Mouse (Mus musculus): ENCODE measurements around the gene Plau. TPM values are rescaled to one million over a fixed set of nuclear protein-coding genes. Genes with fewer than 3 reads are reported as not detected.

The Plau gene
- polyA plus RNA-seq, 1 experiment from 2014 or later: 0.47 TPM

- H3K27me3 ChIP-seq (replicated peaks; ENCODE audit: control insufficient read depth, insufficient read depth, low read length): no peaks in the 10 kb centered on the region
- no peak overlapping the region for H3K4me3 ChIP-seq (ENCODE audit: low read depth, low read length)
- DNase-seq (ENCODE audit: low spot score) (no peak), ATAC-seq (no peak)
- H3K4me2 ChIP-seq (ENCODE audit: low read length): no peak overlapping the region
- no peaks in the 10 kb centered on the region for H3K36me3 ChIP-seq (ENCODE audit: control insufficient read depth, insufficient read depth, low read length)
- 70% methylated on average over 3 of the region's 3 CpGs for WGBS
- H3K9me3 ChIP-seq (replicated peaks; ENCODE audit: control insufficient read depth, low read length): no peaks in the 10 kb centered on the region
- no peak overlapping the region for H3K27ac ChIP-seq (ENCODE audit: low read depth, low read length)
- no peak overlapping the region for H3K9ac ChIP-seq (ENCODE audit: low read length)
- H3K4me1 ChIP-seq (ENCODE audit: control insufficient read depth, insufficient read depth, low read length): no peaks in the 10 kb centered on the region
These were observed 11.2 kb downstream of the Plau start for GRCm38 (mm10) chr14:20847637-20848129.

GRCm38 (mm10) chr14:20849753-20850152 is 13.3 kb downstream of the Plau start:
- Histone ChIP-seq H3K27me3 (replicated peaks; ENCODE audit: control insufficient read depth, insufficient read depth, low read length) (no peaks in the 10 kb centered on the region), H3K4me1 (ENCODE audit: control insufficient read depth, insufficient read depth, low read length) (no peaks in the 10 kb centered on the region), H3K9ac (ENCODE audit: low read length) (no peak overlapping the region), H3K27ac (ENCODE audit: low read depth, low read length) (no peak overlapping the region), H3K4me2 (ENCODE audit: low read length) (no peak overlapping the region), H3K4me3 (ENCODE audit: low read depth, low read length) (no peak overlapping the region), H3K36me3 (ENCODE audit: control insufficient read depth, insufficient read depth, low read length) (no peaks in the 10 kb centered on the region), H3K9me3 (replicated peaks; ENCODE audit: control insufficient read depth, low read length) (no peaks in the 10 kb centered on the region)
- DNase-seq (ENCODE audit: low spot score) (no peak), ATAC-seq (no peak)
- WGBS: 68% methylated on average over 4 of the region's 4 CpGs

GRCm38 (mm10) chr14:20850498-20850897 is 14.0 kb downstream of the Plau start:
- no peak for DNase-seq (ENCODE audit: low spot score)
- 78% methylated on average over 2 of the region's 2 CpGs for WGBS
- no peaks in the 10 kb centered on the region for H3K4me1 ChIP-seq (ENCODE audit: control insufficient read depth, insufficient read depth, low read length)

GRCm38 (mm10) chr14:20851776-20852175 is 15.3 kb downstream of the Plau start:
- H3K4me3 ChIP-seq (ENCODE audit: low read depth, low read length): no peak overlapping the region
- no peaks in the 10 kb centered on the region for H3K27me3 ChIP-seq (replicated peaks; ENCODE audit: control insufficient read depth, insufficient read depth, low read length)
- H3K4me2 ChIP-seq (ENCODE audit: low read length): no peak overlapping the region
- no peaks in the 10 kb centered on the region for H3K36me3 ChIP-seq (ENCODE audit: control insufficient read depth, insufficient read depth, low read length)
- no peak overlapping the region for H3K27ac ChIP-seq (ENCODE audit: low read depth, low read length)
- no peaks in the 10 kb centered on the region for H3K9me3 ChIP-seq (replicated peaks; ENCODE audit: control insufficient read depth, low read length)
- H3K4me1 ChIP-seq (ENCODE audit: control insufficient read depth, insufficient read depth, low read length): no peaks in the 10 kb centered on the region
- DNase-seq (ENCODE audit: low spot score) (no peak), ATAC-seq (no peak)
- no peak overlapping the region for H3K9ac ChIP-seq (ENCODE audit: low read length)

More at GRCm38 (mm10) chr14:20850498-20850897, 14.0 kb downstream of the Plau start:
- H3K36me3 ChIP-seq (ENCODE audit: control insufficient read depth, insufficient read depth, low read length): no peaks in the 10 kb centered on the region
- ATAC-seq: no peak
- no peak overlapping the region for H3K27ac ChIP-seq (ENCODE audit: low read depth, low read length)
- no peak overlapping the region for H3K9ac ChIP-seq (ENCODE audit: low read length)
- no peak overlapping the region for H3K4me2 ChIP-seq (ENCODE audit: low read length)
- H3K27me3 ChIP-seq (replicated peaks; ENCODE audit: control insufficient read depth, insufficient read depth, low read length): no peaks in the 10 kb centered on the region
- no peaks in the 10 kb centered on the region for H3K9me3 ChIP-seq (replicated peaks; ENCODE audit: control insufficient read depth, low read length)
- no peak overlapping the region for H3K4me3 ChIP-seq (ENCODE audit: low read depth, low read length)

- ATAC-seq (no peak), DNase-seq (ENCODE audit: low spot score) (no peak)
- Histone ChIP-seq H3K4me3 (ENCODE audit: low read depth, low read length) (no peak overlapping the region), H3K9me3 (replicated peaks; ENCODE audit: control insufficient read depth, low read length) (no peaks in the 10 kb centered on the region), H3K27ac (ENCODE audit: low read depth, low read length) (no peak overlapping the region), H3K36me3 (ENCODE audit: control insufficient read depth, insufficient read depth, low read length) (no peaks in the 10 kb centered on the region), H3K4me1 (ENCODE audit: control insufficient read depth, insufficient read depth, low read length) (no peaks in the 10 kb centered on the region), H3K4me2 (ENCODE audit: low read length) (no peak overlapping the region), H3K9ac (ENCODE audit: low read length) (no peak overlapping the region), H3K27me3 (replicated peaks; ENCODE audit: control insufficient read depth, insufficient read depth, low read length) (no peaks in the 10 kb centered on the region)
- 79% methylated on average over 2 of the region's 2 CpGs for WGBS
These were observed 24.7 kb downstream of the Plau start for GRCm38 (mm10) chr14:20861152-20861551.

- ATAC-seq (no peak), DNase-seq (ENCODE audit: low spot score) (no peak)
- Histone ChIP-seq H3K27me3 (replicated peaks; ENCODE audit: control insufficient read depth, insufficient read depth, low read length) (no peaks in the 10 kb centered on the region), H3K4me3 (ENCODE audit: low read depth, low read length) (no peak overlapping the region), H3K9me3 (replicated peaks; ENCODE audit: control insufficient read depth, low read length) (no peaks in the 10 kb centered on the region), H3K9ac (ENCODE audit: low read length) (no peak overlapping the region), H3K27ac (ENCODE audit: low read depth, low read length) (no peak overlapping the region), H3K4me2 (ENCODE audit: low read length) (no peak overlapping the region), H3K36me3 (ENCODE audit: control insufficient read depth, insufficient read depth, low read length) (no peaks in the 10 kb centered on the region), H3K4me1 (ENCODE audit: control insufficient read depth, insufficient read depth, low read length) (no peaks in the 10 kb centered on the region)
- 88% methylated on average over 5 of the region's 5 CpGs for WGBS
These were observed 25.1 kb downstream of the Plau start for GRCm38 (mm10) chr14:20861559-20861958.

- Histone ChIP-seq H3K4me1 (ENCODE audit: control insufficient read depth, insufficient read depth, low read length) (no peaks in the 10 kb centered on the region), H3K36me3 (ENCODE audit: control insufficient read depth, insufficient read depth, low read length) (no peaks in the 10 kb centered on the region), H3K9me3 (replicated peaks; ENCODE audit: control insufficient read depth, low read length) (no peaks in the 10 kb centered on the region), H3K27me3 (replicated peaks; ENCODE audit: control insufficient read depth, insufficient read depth, low read length) (no peaks in the 10 kb centered on the region), H3K4me3 (ENCODE audit: low read depth, low read length) (no peak overlapping the region), H3K27ac (ENCODE audit: low read depth, low read length) (no peak overlapping the region), H3K4me2 (ENCODE audit: low read length) (no peak overlapping the region), H3K9ac (ENCODE audit: low read length) (no peak overlapping the region)
- DNase-seq (ENCODE audit: low spot score): no peak
- ATAC-seq: no peak
- WGBS: 74% methylated on average over 6 of the region's 6 CpGs
These were observed 27.0 kb downstream of the Plau start for GRCm38 (mm10) chr14:20863306-20864065.

- H3K9me3 ChIP-seq (replicated peaks; ENCODE audit: control insufficient read depth, low read length): no peaks in the 10 kb centered on the region
- H3K4me2 ChIP-seq (ENCODE audit: low read length): no peak overlapping the region
- no peak overlapping the region for H3K27ac ChIP-seq (ENCODE audit: low read depth, low read length)
- no peak overlapping the region for H3K9ac ChIP-seq (ENCODE audit: low read length)
- H3K4me1 ChIP-seq (ENCODE audit: control insufficient read depth, insufficient read depth, low read length): no peaks in the 10 kb centered on the region
- 90% methylated on average over 4 of the region's 4 CpGs for WGBS
- no peaks in the 10 kb centered on the region for H3K36me3 ChIP-seq (ENCODE audit: control insufficient read depth, insufficient read depth, low read length)
- no peak for DNase-seq (ENCODE audit: low spot score)
- no peak for ATAC-seq
- no peaks in the 10 kb centered on the region for H3K27me3 ChIP-seq (replicated peaks; ENCODE audit: control insufficient read depth, insufficient read depth, low read length)
- no peak overlapping the region for H3K4me3 ChIP-seq (ENCODE audit: low read depth, low read length)
These were observed 27.7 kb downstream of the Plau start for GRCm38 (mm10) chr14:20864192-20864591.

GRCm38 (mm10) chr14:20865604-20866003 is 29.1 kb downstream of the Plau start:
- Histone ChIP-seq H3K9ac (ENCODE audit: low read length) (no peak overlapping the region), H3K27me3 (replicated peaks; ENCODE audit: control insufficient read depth, insufficient read depth, low read length) (no peaks in the 10 kb centered on the region), H3K9me3 (replicated peaks; ENCODE audit: control insufficient read depth, low read length) (no peaks in the 10 kb centered on the region), H3K4me3 (ENCODE audit: low read depth, low read length) (no peak overlapping the region), H3K27ac (ENCODE audit: low read depth, low read length) (no peak overlapping the region), H3K36me3 (ENCODE audit: control insufficient read depth, insufficient read depth, low read length) (no peaks in the 10 kb centered on the region), H3K4me1 (ENCODE audit: control insufficient read depth, insufficient read depth, low read length) (no peaks in the 10 kb centered on the region), H3K4me2 (ENCODE audit: low read length) (no peak overlapping the region)
- no peak for DNase-seq (ENCODE audit: low spot score)
- ATAC-seq: no peak
- 91% methylated on average over 8 of the region's 8 CpGs for WGBS

All from forebrain, embryonic 14.5 days (tissue).